Mouse (Mus musculus) gastrocnemius, postnatal 14 days (tissue): Measurements from ENCODE around the gene Duox2. TPM values are rescaled to one million over a fixed set of nuclear protein-coding genes. Genes with fewer than 3 reads are reported as not detected.

ENCODE experiments used
- DNase-seq: peaks from one replicate; pipeline ENCODE4 v3.0.0; 2021; ENCODE audit warnings: mixed read lengths
- intact Hi-C: fragments of 180-260 bp; cut with DNase I; formaldehyde crosslinking; loops from one replicate; pipeline ENCODE4 v1.15.1; 2025; ENCODE audit warnings: low total_unique reads
- total RNA-seq, 2 experiments: library from RNA; stranded (reverse); gene quantifications; 2 replicates each; pipeline ENCODE4 v1.2.3; 2021

The Duox2 gene
- total RNA-seq, 2 experiments from 2014 or later: 0.13 to 0.18 TPM

DNA sequence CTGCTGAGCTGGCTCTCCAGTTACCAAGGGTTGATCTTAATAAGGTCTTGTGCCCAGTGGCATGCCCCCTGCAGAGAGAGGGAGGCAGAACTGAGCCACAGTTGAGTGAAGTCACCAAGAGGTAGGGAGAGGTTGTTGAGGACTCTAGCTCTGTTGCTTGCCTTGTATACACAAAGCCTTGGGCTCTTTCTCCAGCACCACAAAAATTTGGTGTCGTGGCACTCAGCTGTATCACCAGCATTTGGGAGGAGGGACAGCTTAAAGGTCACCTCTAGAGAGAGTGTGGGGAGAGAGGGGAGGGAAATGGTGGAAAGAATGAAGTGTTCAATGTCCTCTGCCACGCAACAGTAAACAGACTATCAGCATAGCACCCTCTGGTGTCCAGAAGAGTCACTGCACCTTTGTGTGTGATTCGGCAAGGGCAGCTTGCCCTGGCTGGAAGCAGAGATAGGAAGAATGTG lies 54.5 kb downstream of the Duox2 start:
- intact Hi-C loops: loop anchor here (2.0 kb wide), 1 partner anchor 49 kb away; no protein-coding TSS in a partner anchor
- DNase-seq: peak; percentile 59

DNA sequence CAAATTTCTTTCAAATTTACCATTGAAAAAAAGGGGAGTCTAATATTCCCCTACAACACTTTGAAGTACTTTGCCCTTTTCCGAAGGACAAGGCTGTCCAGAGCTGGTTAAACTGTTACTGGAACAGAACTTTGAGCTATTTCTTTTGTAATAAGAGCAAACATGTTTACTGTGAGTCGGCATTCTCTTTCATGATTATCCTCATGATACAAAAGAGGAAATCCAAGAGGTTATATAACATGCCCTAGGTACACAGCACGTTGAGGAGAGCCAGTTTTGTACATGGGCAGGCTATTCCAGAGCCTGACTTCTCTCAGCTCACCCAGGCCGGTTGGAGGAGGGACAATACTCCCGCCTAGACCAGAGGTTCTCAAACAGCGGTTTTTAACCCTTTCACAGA lies 56.3 kb downstream of the Duox2 start:
- intact Hi-C loops: loop anchor here (2.0 kb wide), 1 partner anchor 47 kb away; no protein-coding TSS in a partner anchor
- DNase-seq: no peak

DNA sequence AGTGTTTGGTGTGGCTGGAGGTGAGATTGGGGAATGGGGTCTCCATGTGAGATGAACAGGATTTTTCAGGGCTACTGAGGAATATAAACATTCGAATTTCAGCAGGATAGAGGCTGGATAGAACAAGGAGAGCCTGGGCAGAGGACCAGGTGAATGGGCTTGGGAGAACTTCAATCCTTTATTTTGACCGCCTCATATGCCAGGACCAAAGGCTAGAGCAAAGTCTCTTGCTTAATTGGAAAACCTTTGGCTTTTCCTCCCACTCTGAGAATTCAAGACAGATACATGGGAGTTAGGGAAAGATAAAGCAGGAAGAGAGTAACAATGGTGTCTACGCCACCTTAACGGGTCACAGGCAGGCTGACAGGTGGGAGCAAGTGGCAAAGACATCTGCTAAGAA lies 57.0 kb downstream of the Duox2 start:
- intact Hi-C loops: no loop called here
- no peak for DNase-seq

DNA sequence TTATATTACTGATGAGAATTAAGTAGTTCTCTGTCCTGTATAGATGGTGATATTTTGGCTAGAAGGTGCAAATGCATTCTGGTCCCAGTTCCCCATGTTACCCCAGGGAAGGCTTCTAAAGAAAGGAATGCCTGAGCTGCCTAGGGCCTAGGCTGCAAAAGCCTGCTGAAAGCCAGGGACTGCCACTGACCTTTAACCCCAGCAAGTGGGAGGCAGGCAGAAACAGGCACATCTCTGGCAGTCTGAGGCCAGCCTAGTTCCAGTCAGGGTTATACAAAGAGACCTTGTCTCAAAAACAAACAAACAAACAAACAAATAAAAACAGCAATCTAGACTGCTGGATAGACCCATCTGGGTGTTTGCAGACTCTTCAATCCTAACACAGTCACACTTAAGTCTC lies 57.5 kb downstream of the Duox2 start:
- intact Hi-C loops: no loop called here

DNA sequence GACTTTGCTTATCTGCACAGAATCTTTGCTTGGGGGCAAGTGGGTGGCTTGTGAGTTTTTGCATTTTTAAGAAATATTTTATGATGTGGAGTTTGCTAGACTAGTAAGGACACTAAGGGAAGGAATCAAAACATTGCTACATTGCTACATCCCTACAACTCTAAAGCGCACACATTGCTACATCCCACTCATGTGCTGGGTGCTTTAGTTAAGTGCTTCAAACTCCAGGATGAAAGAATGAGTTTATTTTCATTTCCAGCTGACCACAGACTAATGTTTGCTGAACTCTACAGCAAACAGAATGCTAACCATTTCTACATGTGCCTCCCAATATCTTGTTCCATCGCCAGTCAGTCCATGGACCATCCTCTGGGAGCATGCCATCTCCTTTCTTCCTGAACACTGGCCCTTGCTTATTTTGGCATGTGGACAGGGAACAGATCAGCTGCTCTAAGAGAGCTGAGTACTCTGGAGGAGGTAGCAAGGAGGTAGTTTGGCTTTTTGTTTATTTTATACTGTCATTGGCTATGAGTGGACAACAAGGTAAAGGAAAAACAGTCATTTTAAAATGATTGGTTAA lies 60.3 kb downstream of the Duox2 start:
- DNase-seq: no peak
- intact Hi-C loops: no loop called here

More for the DNA sequence above, 57.5 kb downstream of the Duox2 start:
- DNase-seq: no peak

DNA sequence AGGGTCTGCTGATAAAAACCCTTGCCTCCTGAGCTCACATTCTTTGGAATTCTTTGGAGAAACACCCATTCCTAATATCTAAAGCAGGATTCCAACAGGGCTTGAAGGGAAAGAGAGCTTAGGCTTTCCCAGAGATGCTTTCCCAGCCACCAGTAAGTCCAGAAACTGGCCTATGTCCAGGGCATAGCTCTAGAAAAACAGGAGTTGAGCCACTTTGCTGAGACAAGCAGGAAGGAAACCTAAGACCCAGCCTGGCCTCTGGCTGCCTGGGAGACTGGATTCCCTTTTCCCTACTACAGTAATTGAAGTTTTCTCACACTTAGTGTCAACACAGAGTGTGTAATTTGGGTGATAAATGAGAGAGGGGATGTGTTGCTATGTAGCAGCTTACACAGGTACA lies 61.9 kb downstream of the Duox2 start:
- no peak for DNase-seq
- intact Hi-C loops: no loop called here

DNA sequence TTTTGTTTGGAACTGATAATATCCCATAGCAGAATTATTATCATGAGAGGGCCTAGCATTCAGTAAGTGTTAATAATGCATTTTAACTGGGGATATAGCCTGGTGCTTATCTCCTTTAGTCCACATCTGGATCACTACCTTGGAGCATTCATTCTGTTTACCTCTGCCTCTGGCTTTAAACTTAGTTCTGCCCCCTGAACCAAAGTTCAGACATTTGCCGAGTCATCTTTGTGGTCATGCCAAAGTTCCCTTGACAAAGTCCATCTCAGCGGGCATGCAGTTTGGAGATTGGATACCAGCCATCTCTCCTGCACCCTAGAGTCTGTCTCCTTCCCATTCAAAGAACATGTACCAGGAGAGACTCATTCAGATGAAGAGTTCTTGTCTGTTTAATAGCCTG lies 62.8 kb downstream of the Duox2 start:
- intact Hi-C loops: no loop called here
- DNase-seq: no peak

DNA sequence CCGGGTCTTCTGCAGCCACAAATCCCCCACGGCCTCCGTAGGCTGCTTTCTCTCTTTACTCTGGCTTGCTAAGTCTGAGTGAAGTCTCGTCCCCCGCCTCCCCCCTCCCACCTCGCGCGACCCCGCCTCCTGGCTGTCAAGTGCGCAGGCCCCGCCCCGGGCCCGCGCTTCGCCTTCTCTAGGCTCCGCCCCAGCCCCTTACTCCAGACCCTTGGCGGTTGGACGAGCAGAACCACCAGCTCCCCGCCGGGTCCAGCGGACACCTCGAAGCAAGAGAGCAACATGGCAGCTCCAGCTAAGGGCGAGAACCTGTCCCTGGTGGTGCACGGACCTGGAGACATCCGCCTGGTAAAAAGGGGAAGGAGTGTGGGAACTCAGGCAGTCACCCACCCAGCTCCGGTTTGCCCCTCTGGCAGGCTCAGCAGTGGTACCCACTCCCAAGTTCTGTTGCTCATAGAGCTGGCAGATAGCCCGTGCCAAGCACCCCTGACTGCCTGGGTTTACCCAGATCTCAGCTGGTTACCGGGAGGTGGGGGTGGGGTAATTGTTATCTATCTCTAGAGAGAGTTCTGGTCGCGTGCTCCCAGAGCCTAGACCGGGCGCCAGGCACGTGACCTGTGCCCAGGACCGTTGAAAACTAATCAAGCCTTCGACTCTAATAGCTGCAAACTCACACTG lies 63.5 kb downstream of the Duox2 start, which contains the start of gene Sord:
Gene Sord (plus strand): TSS at position 139 of the 678 bp plus-strand sequence.
- intact Hi-C loops: no loop called here
- peak; percentile 75 for DNase-seq

DNA sequence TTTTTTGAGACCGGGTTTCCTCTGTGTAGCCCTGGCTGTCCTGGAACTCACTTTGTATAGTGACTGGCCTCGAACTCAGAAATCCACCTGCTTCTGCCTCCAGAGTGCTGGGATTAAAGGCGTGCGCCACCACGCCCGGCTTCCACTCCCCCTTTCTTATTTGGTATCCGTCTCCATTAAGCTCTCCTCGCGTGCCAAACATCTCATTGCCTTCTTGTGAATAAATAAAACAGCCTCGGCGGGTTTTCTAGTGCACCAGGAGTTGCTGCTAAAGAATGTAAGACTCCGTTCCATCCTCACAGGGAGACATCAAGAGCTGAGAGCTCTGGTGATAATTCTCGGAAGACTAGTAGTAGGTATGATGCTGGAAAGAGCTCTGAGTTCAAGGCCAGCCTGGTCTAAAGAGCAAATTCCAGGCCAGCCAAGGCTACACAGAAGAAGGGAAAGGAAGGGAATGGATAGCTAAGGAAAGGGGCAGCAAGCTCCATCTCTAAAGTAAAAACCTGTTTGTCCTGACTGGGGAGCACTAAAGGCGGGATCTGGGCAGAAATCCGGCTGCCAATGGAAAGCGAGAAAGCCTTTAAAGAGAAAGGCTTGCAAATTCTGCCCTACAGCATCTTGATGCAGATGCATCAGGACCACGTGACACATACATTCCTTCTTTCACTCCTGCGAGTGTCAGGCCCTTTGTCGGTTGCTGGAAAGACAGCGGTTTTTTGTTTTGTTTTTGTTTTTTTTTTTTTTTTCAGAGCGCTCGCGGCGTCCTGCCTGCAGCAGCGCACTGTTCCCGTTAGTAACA lies 64.3 kb downstream of the Duox2 start:
- intact Hi-C loops: no loop called here
- DNase-seq: no peak

DNA sequence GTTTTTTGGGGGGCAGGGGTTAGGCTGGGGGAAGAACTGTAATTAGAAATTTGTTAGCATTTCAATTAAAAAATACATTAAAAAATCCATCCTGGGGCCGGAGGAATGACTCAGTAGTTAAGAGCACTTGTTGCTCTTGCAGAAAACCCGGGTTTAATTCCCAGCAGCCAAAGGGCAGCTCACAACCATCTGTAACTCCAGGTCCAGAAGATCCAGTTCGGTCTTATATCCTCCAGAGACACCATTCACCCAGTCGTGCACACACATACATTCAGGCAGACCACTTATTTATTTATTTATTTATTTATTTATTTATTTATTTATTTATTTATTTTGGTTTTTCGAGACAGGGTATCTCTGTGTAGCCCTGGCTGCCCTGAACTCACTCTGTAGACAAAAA lies 64.9 kb downstream of the Duox2 start:
- no peak for DNase-seq
- intact Hi-C loops: no loop called here

- DNase-seq: no peak
- intact Hi-C loops: no loop called here
Measured at GRCm38 (mm10) chr2:122231616-122232015, 66.6 kb downstream of the Duox2 start.

DNA sequence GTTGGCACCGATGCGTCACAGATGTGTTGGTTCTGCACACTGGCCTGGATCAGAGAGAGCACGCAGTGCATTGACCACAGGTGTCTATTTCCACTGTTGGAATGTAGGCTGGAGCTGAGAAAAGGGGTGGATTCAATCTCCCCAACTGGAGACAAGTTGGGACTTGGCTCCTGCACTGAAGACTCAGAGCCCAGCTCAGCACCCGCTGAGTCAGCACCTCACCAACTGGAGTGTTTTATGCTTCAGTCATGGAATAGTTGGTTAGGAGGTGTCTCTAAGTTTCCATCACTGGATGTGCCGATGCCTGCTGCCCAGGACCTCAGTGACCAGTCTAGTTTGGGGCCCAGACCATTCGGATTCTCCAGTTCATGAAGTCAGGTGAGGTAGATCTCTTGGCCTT lies 67.9 kb downstream of the Duox2 start:
- intact Hi-C loops: no loop called here
- no peak for DNase-seq

Other genes with a start within 250 kb of the Duox2 start
- gene Spg11, start 180.1 kb downstream of the Duox2 start, total RNA-seq: 1 to 10 TPM; 6.3 to 6.4 TPM
- 10 to 100 TPM; 80.2 to 95.9 TPM for gene B2m, start 150.8 kb downstream of the Duox2 start, total RNA-seq
- gene Trim69, start 137.7 kb downstream of the Duox2 start, total RNA-seq: not detected
- not detected for gene Patl2, start 112.3 kb downstream of the Duox2 start, total RNA-seq
- gene Terb2, start 112.2 kb downstream of the Duox2 start, total RNA-seq: not detected
- 10 to 100 TPM; 16.9 TPM for gene Sord, start 63.7 kb downstream of the Duox2 start, total RNA-seq
- not detected for gene Duoxa2, start 451 bp upstream of the Duox2 start, total RNA-seq
- gene Duoxa1, start 15.3 kb upstream of the Duox2 start, total RNA-seq: under 1 TPM; 0.42 to 0.53 TPM
- gene Duox1, start 17.2 kb upstream of the Duox2 start, total RNA-seq: under 1 TPM; 0.27 to 0.45 TPM
- gene Shf, start 70.7 kb upstream of the Duox2 start, total RNA-seq: 1 to 10 TPM; 5.1 to 6.0 TPM
- gene Slc28a2, start 128.0 kb upstream of the Duox2 start, total RNA-seq: 1 to 10 TPM; 6.0 to 6.5 TPM
- gene Gm14085, start 186.5 kb upstream of the Duox2 start, total RNA-seq: under 1 TPM; 0.10 to 0.20 TPM